Mouse (Mus musculus) olfactory bulb, adult 2 months (tissue): ENCODE data around the gene Tenm3.

Source experiments
- CTCF ChIP-seq: fragments of 200-500 bp; IDR thresholded peaks from 2 replicates; pipeline ENCODE4 v1.5.1; 2012; ENCODE audit warnings: low read depth, mild to moderate bottlenecking, low read length, moderate library complexity; ENCODE audit not compliant: insufficient read depth
- POLR2A ChIP-seq: fragments of 200-500 bp; IDR thresholded peaks from 2 replicates; pipeline ENCODE4 v1.6.1; 2012; ENCODE audit warnings: mild to moderate bottlenecking, low read depth, low read length, moderate library complexity; ENCODE audit not compliant: insufficient read depth

GRCm38 (mm10) chr8:48535833-48536232 lies 307.9 kb downstream of the Tenm3 start:
- TF ChIP-seq CTCF (no peak), POLR2A (no peak)
